Comparison of ENCODE assay signal across 26 mouse cellular contexts in the genomic region with DNA sequence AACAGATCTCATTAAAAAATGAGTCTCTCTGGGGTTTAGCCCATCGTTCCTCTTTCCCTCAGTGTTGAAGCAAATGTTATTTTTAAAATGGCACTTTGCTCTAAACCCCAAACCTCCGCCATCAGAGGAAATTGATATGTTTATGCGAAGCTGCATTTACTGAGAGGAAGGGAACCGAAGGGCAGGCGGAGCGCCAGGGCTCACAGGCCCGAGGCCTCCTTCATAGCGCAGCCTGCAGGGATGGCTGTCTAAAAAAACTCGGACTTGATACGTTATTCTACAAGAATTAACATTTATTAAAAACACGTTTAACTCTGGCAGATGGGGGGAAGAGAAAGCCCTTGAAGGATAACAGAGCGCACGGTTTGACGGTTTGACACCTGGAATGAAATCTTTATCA. TPM values are rescaled to one million over a fixed set of nuclear protein-coding genes. Genes with fewer than 3 reads are reported as not detected.
DNase-seq lines count a peak whose midpoint lies in the region; ATAC-seq and TF ChIP-seq lines count a peak whose summit lies in the region.
"Had no signal": no experiment of that assay in that cellular context is flagged by ENCODE, and none has a peak within 500 bp of the region (broad histone marks: within the 10 kb centered on the region; RNA-seq: fewer than 3 reads in every experiment).

No protein-coding gene starts in this region.

- H3K9ac ChIP-seq in lung, embryonic 15.5 days = no peak overlapping the region
- no peak overlapping the region for H3K9ac ChIP-seq in stomach, embryonic 14.5 days (replicated peaks; ENCODE audit: low read depth, low read length)
- H3K9ac ChIP-seq: hindbrain, embryonic 13.5 days; limb, embryonic 13.5 days; liver, embryonic 13.5 days; neural tube, embryonic 12.5 days had no signal

- H3K27ac ChIP-seq in lung, embryonic 15.5 days = peak overlapping the region; percentile 31; the same call in 1 of the 2 replicates
- peak overlapping the region; percentile 76; the same call in 1 of the 2 replicates for H3K27ac ChIP-seq in stomach, embryonic 14.5 days (ENCODE audit: low read length)
- H3K27ac ChIP-seq: hindbrain, embryonic 13.5 days; limb, embryonic 13.5 days; liver, embryonic 13.5 days; neural tube, embryonic 12.5 days had no signal

- H3K27me3 ChIP-seq in lung, embryonic 15.5 days = no peaks in the 10 kb centered on the region
- no peaks in the 10 kb centered on the region for H3K27me3 ChIP-seq in stomach, embryonic 14.5 days (ENCODE audit: control insufficient read depth, insufficient read depth, low read length)
- H3K27me3 ChIP-seq: hindbrain, embryonic 13.5 days; limb, embryonic 13.5 days; liver, embryonic 13.5 days; neural tube, embryonic 12.5 days had no signal

- H3K4me3 ChIP-seq in lung, embryonic 15.5 days = no peak overlapping the region
- H3K4me3 ChIP-seq in lung, adult 2 months (replicated peaks; ENCODE audit: extremely low read depth, low read depth, low read length) = no peak overlapping the region
- no peak overlapping the region for H3K4me3 ChIP-seq in stomach, embryonic 14.5 days (ENCODE audit: low read depth, low read length)
- H3K4me3 ChIP-seq: hindbrain, embryonic 13.5 days; limb, embryonic 13.5 days; liver, embryonic 13.5 days; neural tube, embryonic 12.5 days had no signal

- DNase-seq in embryo, embryonic 11 days = peak; percentile 10
- DNase-seq in embryo, embryonic 9.5 days (ENCODE audit: extremely low spot score) = no peak
- DNase-seq in lung, adult 2 months = no peak
- DNase-seq in urinary bladder, postnatal 25 days (ENCODE audit: low spot score) = no peak
- no peak for DNase-seq in frontal cortex, adult 2 months (ENCODE audit: extremely low spot score in 1 of 2, low spot score in 1 of 2)
- DNase-seq: adrenal gland, postnatal 25 days; cerebellum, adult 11-12 months; cerebellum, adult 9-11 months; gastrocnemius, postnatal 25 days; kidney, adult 2 months; liver, embryonic 13.5 days; lung, adult 18-20 months; right cerebral cortex, adult 18-20 months; spleen, adult 18-20 months had no signal

- 48% methylated on average over 14 of the region's 14 CpGs for WGBS in lung, embryonic 15.5 days
- 62% methylated on average over 14 of the region's 14 CpGs for WGBS in lung, adult 2 months
- 42% methylated on average over 14 of the region's 14 CpGs for WGBS in stomach, embryonic 14.5 days

- ATAC-seq in lung, embryonic 15.5 days (ENCODE audit: borderline replicate concordance, extremely low read depth, low FRiP score, low TSS enrichment) = no peak
- ATAC-seq in stomach, embryonic 14.5 days (ENCODE audit: insufficient number of reproducible peaks, insufficient read depth, low FRiP score, low read depth) = peak; percentile 31; the same call in 1 of the 2 replicates
- ATAC-seq: forebrain, embryonic 14.5 days; midbrain, embryonic 16.5 days had no signal

- H3K9me3 ChIP-seq in lung, embryonic 15.5 days = no peaks in the 10 kb centered on the region; the same call in 1 of the 2 replicates
- H3K9me3 ChIP-seq in stomach, embryonic 14.5 days (ENCODE audit: control insufficient read depth, low read depth, low read length) = no peaks in the 10 kb centered on the region
- H3K9me3 ChIP-seq: hindbrain, embryonic 13.5 days; limb, embryonic 13.5 days; liver, embryonic 13.5 days; neural tube, embryonic 12.5 days had no signal

- H3K4me1 ChIP-seq in lung, embryonic 15.5 days = peaks cover 10% of the 10 kb centered on the region
- no peaks in the 10 kb centered on the region for H3K4me1 ChIP-seq in lung, adult 2 months (ENCODE audit: control insufficient read depth, insufficient read depth, low read length)
- H3K4me1 ChIP-seq in stomach, embryonic 14.5 days (ENCODE audit: control insufficient read depth, insufficient read depth, low read length) = no peaks in the 10 kb centered on the region; the same call in 1 of the 2 replicates
- H3K4me1 ChIP-seq: hindbrain, embryonic 13.5 days; neural tube, embryonic 12.5 days had no signal

- TF ChIP-seq CTCF in lung, adult 2 months (IDR thresholded peaks at IDR 0.05; ENCODE audit: insufficient read depth, low read length) = no peak

- H3K36me3 ChIP-seq in lung, embryonic 15.5 days = no peaks in the 10 kb centered on the region
- H3K36me3 ChIP-seq in stomach, embryonic 14.5 days (ENCODE audit: control insufficient read depth, insufficient read depth, low read length) = no peaks in the 10 kb centered on the region
- H3K36me3 ChIP-seq: hindbrain, embryonic 13.5 days; limb, embryonic 13.5 days; liver, embryonic 13.5 days; neural tube, embryonic 12.5 days had no signal

- no peak for TF ChIP-seq POLR2A in lung, adult 2 months (IDR thresholded peaks at IDR 0.05; ENCODE audit: borderline replicate concordance, extremely low read depth, low read depth, low read length)

- H3K4me2 ChIP-seq in lung, embryonic 15.5 days = no peak overlapping the region; the same call in 1 of the 2 replicates
- H3K4me2 ChIP-seq in stomach, embryonic 14.5 days (replicated peaks; ENCODE audit: low read depth, low read length) = 0 out of 2 replicates have a peak overlapping the region, but pooled peaks have one; percentile 2
- H3K4me2 ChIP-seq: heart, embryonic 11.5 days; hindbrain, embryonic 13.5 days; limb, embryonic 13.5 days; liver, embryonic 13.5 days; midbrain, embryonic 11.5 days; neural tube, embryonic 12.5 days had no signal

RNA-seq across cellular contexts. Expression of a gene that starts 10.7 kb away (rescaled TPM):
- 1.6 and 2.0 TPM in 2 replicates for polyA plus RNA-seq in lung, embryonic 15.5 days (2015; fragmentation: Nextera tagmentation; extraction: Ambion mirVana)
- polyA plus RNA-seq in lung, adult 2 months (2012; rRNA removed) = 4.0 and 5.6 TPM in 2 replicates
- polyA plus RNA-seq in stomach, embryonic 14.5 days (2014; fragmentation: Nextera tagmentation; extraction: Ambion mirVana) = 3.0 and 3.2 TPM in 2 replicates
- 5.7 and 6.2 TPM in 2 replicates for polyA plus RNA-seq in frontal cortex, adult 2 months (2012; rRNA removed)

RNA-seq across cellular contexts. Expression of a gene that starts 30.7 kb away (rescaled TPM):
- polyA plus RNA-seq in lung, embryonic 15.5 days (2015; fragmentation: Nextera tagmentation; extraction: Ambion mirVana) = 53.3 and 54.2 TPM in 2 replicates
- polyA plus RNA-seq in lung, adult 2 months (2012; rRNA removed) = 9.4 and 12.4 TPM in 2 replicates
- 53.1 and 71.2 TPM in 2 replicates for polyA plus RNA-seq in stomach, embryonic 14.5 days (2014; fragmentation: Nextera tagmentation; extraction: Ambion mirVana)
- polyA plus RNA-seq in frontal cortex, adult 2 months (2012; rRNA removed) = 24.7 and 29.4 TPM in 2 replicates

RNA-seq across cellular contexts. Expression of a gene that starts 30.8 kb away (rescaled TPM):
- 138 and 140 TPM in 2 replicates for polyA plus RNA-seq in lung, embryonic 15.5 days (2015; fragmentation: Nextera tagmentation; extraction: Ambion mirVana)
- polyA plus RNA-seq in lung, adult 2 months (2012; rRNA removed) = 15.3 and 20.3 TPM in 2 replicates
- 123 and 125 TPM in 2 replicates for polyA plus RNA-seq in stomach, embryonic 14.5 days (2014; fragmentation: Nextera tagmentation; extraction: Ambion mirVana)
- 48.6 and 49.4 TPM in 2 replicates for polyA plus RNA-seq in frontal cortex, adult 2 months (2012; rRNA removed)

RNA-seq across cellular contexts. Expression of a gene that starts 41.6 kb away (rescaled TPM):
- polyA plus RNA-seq in lung, embryonic 15.5 days (2015; fragmentation: Nextera tagmentation; extraction: Ambion mirVana) = 31.3 and 32.8 TPM in 2 replicates
- polyA plus RNA-seq in lung, adult 2 months (2012; rRNA removed) = 13.2 and 22.6 TPM in 2 replicates
- polyA plus RNA-seq in stomach, embryonic 14.5 days (2014; fragmentation: Nextera tagmentation; extraction: Ambion mirVana) = 33.4 and 39.9 TPM in 2 replicates
- polyA plus RNA-seq in frontal cortex, adult 2 months (2012; rRNA removed) = 48.9 and 71.2 TPM in 2 replicates

RNA-seq across cellular contexts. Expression of a gene that starts 51.9 kb away (rescaled TPM):
- 0.65 and 0.70 TPM in 2 replicates for polyA plus RNA-seq in lung, embryonic 15.5 days (2015; fragmentation: Nextera tagmentation; extraction: Ambion mirVana)
- not detected in 2 replicates for polyA plus RNA-seq in lung, adult 2 months (2012; rRNA removed)
- 1.4 and 1.9 TPM in 2 replicates for polyA plus RNA-seq in stomach, embryonic 14.5 days (2014; fragmentation: Nextera tagmentation; extraction: Ambion mirVana)
- polyA plus RNA-seq in frontal cortex, adult 2 months (2012; rRNA removed) = not detected in 2 replicates
- polyA plus RNA-seq: forebrain, embryonic 14.5 days; heart, embryonic 16.5 days; kidney, adult 2 months; kidney, embryonic 16.5 days; liver, embryonic 13.5 days; neural tube, embryonic 12.5 days; thymus, adult 2 months had no signal
